Mouse (Mus musculus): ENCODE data around the gene Prf1.
A peak's percentile ranks its signal among the peaks of the same experiment; 100 is the strongest.

Gene Prf1

GRCm38 (mm10) chr10:61290016-61290415 is 7.6 kb upstream of the Prf1 start:
- no peak for DNase-seq (ENCODE audit: low read depth, low spot score)

DNA sequence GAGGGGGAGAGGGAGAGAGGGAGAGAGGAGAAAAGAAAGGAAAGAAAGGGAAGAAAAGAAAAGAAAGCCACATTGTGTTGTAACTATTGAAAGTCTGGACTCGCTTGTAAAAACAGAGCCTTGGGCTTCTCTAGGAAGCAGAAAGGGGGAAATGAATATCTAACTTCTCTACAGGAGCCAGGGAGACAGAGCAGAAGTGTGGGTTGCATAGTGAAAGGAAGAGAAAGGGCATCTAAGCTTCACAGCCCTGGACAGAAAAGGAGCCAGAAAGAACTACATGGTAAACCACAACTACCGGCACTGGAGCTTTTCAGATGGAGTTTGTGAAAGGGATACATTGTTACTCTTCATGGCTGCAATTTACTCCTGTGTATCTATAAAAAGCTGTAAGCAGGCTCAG is 7.2 kb upstream of the Prf1 start:
- no peak for DNase-seq (ENCODE audit: low read depth, low spot score)

DNA sequence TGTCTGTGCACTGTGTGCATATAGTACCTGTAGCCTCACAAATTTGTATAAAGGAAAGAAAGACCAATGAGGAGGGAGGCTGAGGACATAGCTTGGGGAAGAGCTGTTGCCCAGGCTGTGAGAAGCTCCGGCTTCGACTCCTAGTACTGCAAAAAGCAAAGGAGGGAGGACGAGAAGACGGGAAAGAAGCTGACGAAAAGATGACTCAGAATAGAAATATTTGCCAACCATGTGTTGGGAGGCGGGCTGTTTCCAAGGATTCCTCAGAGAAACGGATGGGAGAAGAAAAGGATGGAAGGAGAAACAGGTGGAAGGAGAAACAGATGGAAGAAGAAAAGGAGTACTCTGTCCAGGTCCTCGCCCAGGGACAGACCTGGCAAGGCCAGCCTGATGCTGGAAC is 3.4 kb upstream of the Prf1 start:
- no peak for DNase-seq (ENCODE audit: low read depth, low spot score)

DNA sequence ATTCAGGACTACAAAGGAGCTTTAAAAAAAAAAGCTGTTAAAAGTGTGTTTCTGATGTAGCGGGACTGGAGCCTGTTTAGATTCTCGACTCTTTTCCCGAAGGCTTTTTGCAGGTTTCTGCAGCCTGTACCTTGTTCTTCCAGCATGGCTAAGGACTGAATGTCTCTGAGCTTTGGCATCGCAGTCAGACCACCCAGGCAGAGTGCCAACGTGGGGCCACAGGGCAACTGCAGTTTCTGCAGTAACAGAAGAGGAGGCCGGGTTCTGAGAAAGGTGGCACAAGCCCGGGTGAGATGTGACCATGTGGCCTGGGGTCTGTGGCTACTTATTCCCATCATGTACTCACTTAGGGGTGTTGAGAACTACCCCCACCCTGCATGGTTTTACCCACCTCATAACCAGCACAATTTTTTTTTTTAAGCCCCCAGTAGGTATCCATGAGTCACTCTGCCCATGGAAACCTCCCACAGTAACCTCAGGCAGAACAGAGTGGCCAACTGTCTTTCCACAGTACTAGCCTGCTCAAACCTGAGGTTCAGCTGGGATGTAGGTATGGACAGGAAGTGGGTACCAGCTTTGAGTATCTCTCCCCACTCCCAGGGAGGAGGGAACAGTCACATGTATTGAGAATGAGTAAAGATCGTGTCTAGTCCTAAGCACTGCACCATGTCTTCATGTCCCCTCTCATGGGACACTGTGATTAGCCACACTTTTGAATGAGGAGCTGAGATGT is 754 bp upstream of the Prf1 start:
- peak; percentile 31 for DNase-seq (ENCODE audit: low read depth, low spot score)

GRCm38 (mm10) chr10:61300996-61301395 is 3.4 kb downstream of the Prf1 start:
- peak; percentile 64 for DNase-seq (ENCODE audit: low read depth, low spot score)

- no peak for DNase-seq (ENCODE audit: low read depth, low spot score)
Measured at GRCm38 (mm10) chr10:61304046-61304445, 6.4 kb downstream of the Prf1 start.

GRCm38 (mm10) chr10:61305928-61306590 is 8.4 kb downstream of the Prf1 start:
- DNase-seq (ENCODE audit: low read depth, low spot score) = peak; percentile 72

DNA sequence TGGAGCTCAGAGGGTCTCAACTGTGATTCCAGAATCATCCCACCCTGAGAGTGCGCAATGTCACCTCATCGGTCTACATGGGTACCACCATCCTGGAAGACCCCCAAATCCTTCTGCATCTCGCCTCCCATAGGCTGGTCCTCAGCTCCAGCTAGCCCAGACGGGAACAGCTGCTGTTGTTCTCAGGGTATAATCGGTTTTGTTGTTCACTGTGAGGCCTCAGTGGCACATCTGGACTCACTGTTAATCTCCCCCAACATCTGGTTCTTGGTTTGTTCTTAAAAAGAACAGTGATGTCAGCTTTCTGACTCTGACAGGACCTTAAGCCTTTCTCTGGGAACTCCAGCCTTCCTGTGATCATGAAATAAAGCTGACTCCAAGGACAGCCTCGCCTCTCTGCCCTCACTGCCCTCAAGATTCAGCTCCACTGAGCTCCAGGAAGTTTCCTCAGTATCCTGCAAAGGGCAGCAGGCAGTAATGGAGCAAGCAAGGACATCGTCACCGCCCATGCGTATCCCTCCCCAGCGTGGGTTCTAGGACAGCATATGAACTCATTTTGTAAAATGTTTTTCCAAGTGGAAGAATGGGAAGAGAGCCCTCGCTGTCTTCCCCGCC is 11.2 kb downstream of the Prf1 start:
- no peak for DNase-seq (ENCODE audit: low read depth, low spot score)

DNA sequence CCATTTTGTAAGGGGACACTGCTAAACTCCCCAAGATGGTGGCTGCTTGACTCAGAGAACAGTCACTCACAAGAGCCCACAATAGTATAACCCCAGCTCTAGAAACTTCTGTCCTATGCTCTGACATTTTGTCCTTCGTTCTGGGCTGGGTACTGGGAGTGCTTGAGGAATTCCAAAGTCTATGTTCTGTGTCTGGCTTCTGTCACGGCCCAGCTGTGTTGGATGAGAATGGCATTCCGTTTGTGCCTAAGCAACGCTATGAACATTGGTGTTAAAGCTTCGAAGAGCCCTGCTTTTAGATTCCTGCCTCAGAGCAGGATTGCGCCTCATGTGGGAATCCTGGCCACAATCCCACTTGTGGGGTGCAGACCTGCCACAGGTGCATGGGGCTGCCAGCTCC is 14.5 kb downstream of the Prf1 start:
- DNase-seq (ENCODE audit: low read depth, low spot score) = no peak

GRCm38 (mm10) chr10:61312754-61313153 is 15.1 kb downstream of the Prf1 start:
- no peak for DNase-seq (ENCODE audit: low read depth, low spot score)

GRCm38 (mm10) chr10:61313750-61314149 is 16.1 kb downstream of the Prf1 start:
- DNase-seq (ENCODE audit: low read depth, low spot score) = no peak

DNA sequence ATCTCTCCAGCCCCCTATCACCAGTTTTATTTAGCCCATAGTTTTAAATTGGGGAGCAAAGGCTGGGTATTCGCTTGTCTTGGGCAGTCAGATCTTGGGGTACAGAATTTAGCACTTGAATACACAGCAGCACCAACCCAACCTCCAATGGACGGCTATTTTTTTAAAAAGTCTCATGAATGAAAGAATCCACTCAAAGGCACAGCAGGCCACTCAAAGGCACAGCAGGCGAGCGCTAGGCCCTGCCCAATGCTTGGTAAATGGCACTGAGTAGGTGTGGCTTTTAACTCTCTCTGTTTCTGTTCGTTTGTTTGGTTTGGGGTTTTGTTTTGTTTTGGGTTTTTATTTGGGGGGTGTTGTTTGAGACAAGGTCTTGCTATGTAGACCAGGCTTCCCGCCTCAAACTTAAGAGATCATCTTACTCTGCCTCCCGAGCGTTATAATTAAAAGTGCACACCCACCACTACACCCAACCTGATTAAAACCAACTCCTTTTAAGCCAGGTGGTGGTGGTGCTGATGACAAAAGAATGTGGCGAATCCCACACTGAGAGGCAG is 17.8 kb downstream of the Prf1 start:
- no peak for DNase-seq (ENCODE audit: low read depth, low spot score)

DNA sequence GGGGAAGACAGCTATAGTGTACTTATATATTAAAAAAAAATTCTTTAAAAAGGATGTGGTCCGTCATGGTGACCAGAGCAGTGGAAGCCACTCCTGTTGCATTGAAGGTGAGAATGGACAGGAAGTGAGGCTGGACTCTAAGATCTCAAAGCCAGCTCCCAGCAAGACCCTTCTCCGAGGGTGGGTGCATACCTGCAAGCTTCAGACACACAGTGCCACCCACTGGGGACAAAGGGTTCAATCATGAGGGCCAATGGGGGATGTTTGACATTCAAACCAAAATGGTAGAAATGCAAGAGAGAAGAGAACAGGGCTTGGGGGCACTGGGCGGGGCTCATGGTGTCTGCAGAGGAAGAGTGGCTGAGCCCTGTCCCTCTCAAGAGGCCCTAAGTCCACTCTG is 20.9 kb downstream of the Prf1 start:
- DNase-seq (ENCODE audit: low read depth, low spot score) = no peak

- no peak for DNase-seq (ENCODE audit: low read depth, low spot score)
Measured at GRCm38 (mm10) chr10:61324717-61325116, 27.1 kb downstream of the Prf1 start.

- no peak for DNase-seq (ENCODE audit: low read depth, low spot score)
Measured at GRCm38 (mm10) chr10:61325782-61326328, 28.2 kb downstream of the Prf1 start.

DNA sequence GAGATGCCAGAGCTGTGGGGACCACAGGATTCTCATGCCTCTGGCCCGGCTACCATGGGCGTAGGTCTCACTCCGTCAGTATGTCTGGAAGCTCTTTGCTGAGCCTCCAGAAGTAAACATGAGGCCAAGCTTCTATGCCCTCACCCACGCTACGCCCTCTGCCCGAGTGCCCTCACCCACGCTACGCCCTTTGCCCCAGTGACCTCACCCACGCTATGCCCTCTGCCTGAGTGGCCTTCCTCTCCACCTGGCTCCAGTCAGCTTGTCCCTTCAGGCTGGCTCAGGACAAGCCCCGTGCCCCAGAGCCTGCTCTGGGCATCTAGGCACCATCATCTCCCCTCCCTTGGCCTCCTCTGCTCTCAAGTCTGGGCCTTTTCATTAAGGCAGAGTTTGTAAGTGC is 29.9 kb downstream of the Prf1 start:
- DNase-seq (ENCODE audit: low read depth, low spot score) = no peak

GRCm38 (mm10) chr10:61328927-61329326 is 31.3 kb downstream of the Prf1 start:
- no peak for DNase-seq (ENCODE audit: low read depth, low spot score)

GRCm38 (mm10) chr10:61331046-61331445 is 33.4 kb downstream of the Prf1 start:
- DNase-seq (ENCODE audit: low read depth, low spot score) = no peak

GRCm38 (mm10) chr10:61334545-61334944 is 36.9 kb downstream of the Prf1 start:
- no peak for DNase-seq (ENCODE audit: low read depth, low spot score)

DNA sequence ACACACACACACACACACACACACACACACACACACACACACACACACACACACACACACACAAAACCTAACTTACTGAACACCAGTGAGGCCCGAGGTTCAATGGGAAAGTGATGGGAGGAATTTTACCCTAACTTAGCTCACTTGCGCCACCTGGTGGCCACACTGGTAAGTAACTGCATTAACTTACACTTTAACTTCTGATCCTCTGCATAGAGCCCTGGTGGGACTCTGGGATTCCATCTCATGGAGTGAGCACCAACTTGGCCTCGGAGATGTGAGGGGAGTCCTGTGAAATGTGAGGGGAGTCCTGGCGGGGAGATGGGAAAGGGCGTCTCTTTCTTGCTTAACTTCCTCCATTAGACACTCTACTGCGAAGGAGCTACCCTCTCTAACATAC is 38.5 kb downstream of the Prf1 start:
- peak; percentile 73 for DNase-seq (ENCODE audit: low read depth, low spot score)

- peak; percentile 34 for DNase-seq (ENCODE audit: low read depth, low spot score)
Measured at GRCm38 (mm10) chr10:61336592-61336991, 39.0 kb downstream of the Prf1 start.

- no peak for DNase-seq (ENCODE audit: low read depth, low spot score)
Measured at GRCm38 (mm10) chr10:61337665-61338064, 40.0 kb downstream of the Prf1 start.

Measured in CD4-positive helper T cell, adult 2 months (primary cell).